Mouse (Mus musculus): ENCODE measurements around the gene Selplg. TPM values are rescaled to one million over a fixed set of nuclear protein-coding genes. Genes with fewer than 3 reads are reported as not detected.

The Selplg gene
- polyA plus RNA-seq, 1 experiment from 2014 or later = 1.7 TPM

Other genes with a start within 250 kb of the Selplg start
- 0.78 and 1.1 TPM in 2 replicates for gene Cmklr1, start 182.2 kb downstream of the Selplg start, polyA plus RNA-seq (2016; fragmentation: Nextera tagmentation; extraction: Ambion mirVana)
- not detected in 2 replicates for gene 1700069L16Rik, start 107.9 kb downstream of the Selplg start, polyA plus RNA-seq (2016; fragmentation: Nextera tagmentation; extraction: Ambion mirVana)
- 5.3 and 5.6 TPM in 2 replicates for gene Ficd, start 96.8 kb downstream of the Selplg start, polyA plus RNA-seq (2016; fragmentation: Nextera tagmentation; extraction: Ambion mirVana)
- 66.0 and 77.9 TPM in 2 replicates for gene Sart3, start 60.1 kb downstream of the Selplg start, polyA plus RNA-seq (2016; fragmentation: Nextera tagmentation; extraction: Ambion mirVana)
- gene Iscu, start 59.9 kb downstream of the Selplg start, polyA plus RNA-seq (2016; fragmentation: Nextera tagmentation; extraction: Ambion mirVana) = 103 and 116 TPM in 2 replicates
- 34.4 and 46.0 TPM in 2 replicates for gene Tmem119, start 32.1 kb downstream of the Selplg start, polyA plus RNA-seq (2016; fragmentation: Nextera tagmentation; extraction: Ambion mirVana)
- 248 and 258 TPM in 2 replicates for gene Coro1c, start 76.1 kb upstream of the Selplg start, polyA plus RNA-seq (2016; fragmentation: Nextera tagmentation; extraction: Ambion mirVana)
- 14.8 and 16.9 TPM in 2 replicates for gene Ssh1, start 161.2 kb upstream of the Selplg start, polyA plus RNA-seq (2016; fragmentation: Nextera tagmentation; extraction: Ambion mirVana)
- not detected in 2 replicates for gene Dao, start 171.1 kb upstream of the Selplg start, polyA plus RNA-seq (2016; fragmentation: Nextera tagmentation; extraction: Ambion mirVana)
- gene Usp30, start 232.8 kb upstream of the Selplg start, polyA plus RNA-seq (2016; fragmentation: Nextera tagmentation; extraction: Ambion mirVana) = 12.3 and 13.2 TPM in 2 replicates